Mouse (Mus musculus) neural tube, embryonic 10.5 days (tissue): ENCODE measurements at regions not wholly inside any gene's neighbourhood (a gene's known extent, or its start where the extent isn't known, plus 50 kb on each side); places are given as distances from the start of the nearest gene placed in this dataset.

ENCODE experiments used
- DNase-seq: peaks from one replicate; pipeline ENCODE4 v3.0.0-alpha.2; 2017; ENCODE audit warnings: low spot score; ENCODE audit errors: extremely low spot score

DNA sequence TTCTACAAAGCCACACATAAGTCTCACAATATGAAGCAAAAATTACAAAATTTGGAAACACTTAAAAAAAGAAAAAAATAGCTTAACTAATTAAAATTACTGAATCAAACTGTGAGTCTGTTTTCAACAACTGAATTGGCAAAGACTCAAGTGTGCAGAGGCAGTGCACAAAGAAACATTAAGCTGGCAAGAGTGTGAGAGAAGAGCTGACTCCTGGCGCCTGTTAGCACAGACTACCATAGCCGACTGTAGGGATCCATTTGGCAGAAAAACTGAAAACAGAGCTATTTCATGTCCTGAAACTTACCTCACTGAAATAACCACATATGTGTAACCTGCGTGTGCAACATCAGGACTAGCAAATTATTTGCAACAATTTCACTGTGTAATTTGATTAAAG is 746.4 kb upstream of the Cypt12 start:
- no peak for DNase-seq

DNA sequence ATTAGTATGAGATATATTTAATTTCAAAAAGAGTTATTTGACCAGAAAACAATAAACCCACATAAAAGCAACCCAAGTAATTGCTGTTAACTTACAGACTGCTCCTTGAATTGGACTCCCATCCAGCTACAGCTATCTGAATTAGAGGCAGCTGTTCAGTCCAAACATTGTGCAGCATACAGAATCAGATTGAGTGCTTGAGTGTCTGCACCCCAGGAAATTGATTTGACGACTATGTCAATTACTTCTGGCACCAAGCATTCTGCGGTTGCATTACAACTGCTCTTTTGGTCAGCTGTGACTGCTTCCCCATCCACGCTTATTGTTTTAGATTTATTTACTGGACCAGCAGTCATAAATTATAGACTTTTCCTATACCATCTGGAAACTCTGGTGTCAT is 734.2 kb upstream of the Cypt12 start:
- no peak for DNase-seq

DNA sequence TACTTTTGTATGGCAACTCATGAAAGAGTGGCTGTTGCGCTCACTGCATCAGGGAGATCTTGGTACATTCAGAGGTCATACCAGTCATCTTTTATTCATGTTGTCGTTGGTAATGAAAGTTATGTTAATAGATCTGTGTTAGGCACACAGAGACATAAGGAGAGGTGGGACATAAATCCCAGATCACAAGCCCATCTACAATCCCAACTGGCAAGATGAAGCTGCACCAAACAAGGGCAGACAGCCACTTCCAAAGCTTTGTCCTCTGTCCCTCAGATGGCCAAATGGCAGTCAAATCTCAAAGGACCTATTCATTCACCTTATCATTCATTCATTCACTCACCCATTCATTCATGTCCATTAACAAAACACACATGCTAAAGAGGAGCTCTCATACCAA is 731.4 kb upstream of the Cypt12 start:
- DNase-seq, result no peak

DNA sequence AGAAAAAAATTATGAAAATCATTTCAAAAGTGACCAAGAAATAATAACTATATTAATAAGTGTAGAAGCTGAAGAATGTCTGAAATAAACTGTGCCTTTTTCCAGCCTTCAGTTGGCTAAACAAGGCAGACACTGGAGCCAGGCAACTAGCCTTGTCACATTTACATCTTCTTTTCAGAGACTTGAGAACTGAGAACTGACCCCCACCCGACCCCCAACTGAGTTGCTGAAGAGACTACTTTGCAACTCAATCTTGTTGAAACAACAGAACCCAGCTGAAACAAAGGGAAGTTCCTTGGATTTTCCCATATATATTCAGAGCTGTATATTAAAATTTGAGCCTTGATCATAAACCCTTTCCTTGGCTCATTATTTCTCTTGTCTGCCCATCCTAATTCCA is 709.8 kb upstream of the Cypt12 start:
- no peak for DNase-seq

DNA sequence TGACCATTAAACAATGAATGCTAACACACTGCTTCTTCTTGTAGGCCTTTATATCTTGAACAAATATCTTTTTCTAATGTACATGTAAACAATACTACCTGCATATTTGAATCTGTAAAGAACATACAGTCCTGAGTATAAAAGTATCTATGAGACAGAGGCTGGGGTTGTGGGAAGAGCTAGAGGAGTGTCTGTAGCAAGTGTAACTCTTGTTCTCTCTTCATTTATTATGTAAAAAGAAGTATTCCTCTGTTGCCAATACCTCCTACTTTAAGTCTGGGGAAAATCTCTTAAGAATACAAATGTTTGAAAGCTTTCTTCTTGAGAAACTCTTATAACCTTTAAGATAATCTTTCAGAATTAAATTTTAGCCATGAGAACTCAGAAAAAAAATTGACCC is 689.8 kb upstream of the Cypt12 start:
- no peak for DNase-seq

DNA sequence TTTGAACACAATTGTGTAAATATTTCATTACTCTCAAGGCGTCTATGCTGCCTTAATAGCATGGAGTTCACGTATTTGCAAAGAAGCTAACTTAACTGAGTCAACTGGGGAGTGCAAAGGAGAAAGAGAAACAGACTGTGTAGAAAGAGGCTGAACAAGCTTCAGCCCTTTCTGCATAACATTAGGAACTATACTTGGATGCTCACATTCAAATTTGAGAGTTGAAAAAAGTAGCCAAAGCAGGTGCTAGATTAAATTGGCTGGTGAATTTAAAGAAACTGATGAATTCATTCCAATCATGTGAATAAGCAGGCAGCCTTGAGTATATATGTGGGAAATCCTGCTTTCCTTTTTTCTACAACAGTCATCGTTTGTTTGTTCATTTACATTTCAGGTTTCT is 689.1 kb upstream of the Cypt12 start:
- no peak for DNase-seq

DNA sequence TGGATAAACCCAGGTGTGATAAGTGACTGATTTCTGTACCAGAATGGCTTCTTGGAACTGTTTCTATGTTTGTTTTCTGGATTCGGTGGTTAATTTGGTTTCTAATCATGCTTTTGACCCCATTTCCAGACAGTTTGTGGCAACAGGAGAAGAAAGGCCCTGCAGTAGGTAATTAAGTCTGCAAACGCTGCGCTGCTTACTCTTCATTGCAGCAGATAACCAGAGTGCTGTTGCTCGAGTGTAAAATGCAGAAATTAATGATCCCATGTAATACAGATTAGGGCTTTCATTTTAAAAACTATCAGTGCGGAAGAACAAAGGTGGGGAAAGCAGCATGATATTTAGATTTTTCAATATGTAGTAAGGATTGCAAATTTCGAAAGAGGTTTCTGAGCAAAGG is 667.0 kb upstream of the Cypt12 start:
- no peak for DNase-seq

DNA sequence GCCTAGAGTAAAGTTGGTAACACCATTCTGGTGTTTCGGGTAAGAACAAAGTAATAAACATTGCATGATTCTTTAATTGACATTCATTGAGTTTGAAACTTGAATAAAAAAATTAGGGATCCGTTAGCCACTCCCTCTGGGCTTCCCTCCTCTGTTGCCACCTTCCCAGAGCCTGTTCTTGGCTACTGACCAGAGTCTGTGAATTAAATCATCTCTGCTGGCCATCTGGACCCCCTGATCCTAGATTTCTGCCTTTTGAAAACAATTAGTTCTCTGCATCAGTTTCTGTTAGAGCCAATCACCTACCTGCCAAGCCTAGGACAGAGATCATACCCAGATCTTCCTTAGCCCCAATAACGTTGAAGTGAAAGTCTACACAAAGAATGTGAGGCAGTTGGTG is 665.3 kb upstream of the Cypt12 start:
- no peak for DNase-seq

DNA sequence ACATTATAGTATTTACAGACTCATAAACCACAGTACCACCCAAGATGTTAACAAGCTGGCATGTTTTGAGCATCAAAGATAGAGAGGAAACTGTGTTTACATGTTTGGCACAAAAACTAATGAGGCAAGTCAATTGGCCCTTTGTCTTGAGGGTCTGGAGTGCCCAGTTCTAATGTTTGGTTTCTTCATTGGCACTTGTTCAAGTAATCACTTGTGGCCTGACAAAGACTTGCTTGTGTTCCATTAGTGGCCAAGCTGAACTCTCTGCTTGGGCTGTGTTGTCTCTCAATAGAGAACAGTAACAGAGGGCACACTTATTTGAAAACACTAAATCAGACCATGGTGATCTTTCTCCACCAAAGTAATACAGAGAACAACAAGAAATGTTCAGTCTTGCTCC is 630.7 kb upstream of the Cypt12 start:
- DNase-seq, result no peak

DNA sequence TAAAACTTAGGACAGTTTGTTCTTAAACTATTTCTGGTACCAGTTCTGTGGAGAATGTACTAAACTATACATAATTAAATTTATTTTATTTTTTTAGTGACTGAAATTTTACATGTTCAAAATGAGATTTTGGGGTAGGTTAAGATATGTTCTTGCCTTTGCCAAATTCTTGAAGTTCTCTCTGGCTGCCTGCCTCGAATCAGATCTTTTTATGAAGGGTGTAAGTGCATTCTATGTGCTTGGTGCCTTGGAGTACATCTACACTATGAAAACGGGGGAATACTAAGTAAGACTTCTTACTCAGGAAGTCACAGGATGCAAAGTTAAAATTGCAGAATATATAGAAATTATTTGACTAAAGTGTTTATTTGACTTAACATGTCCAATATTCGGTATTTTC is 629.8 kb upstream of the Cypt12 start:
- DNase-seq, result no peak

DNA sequence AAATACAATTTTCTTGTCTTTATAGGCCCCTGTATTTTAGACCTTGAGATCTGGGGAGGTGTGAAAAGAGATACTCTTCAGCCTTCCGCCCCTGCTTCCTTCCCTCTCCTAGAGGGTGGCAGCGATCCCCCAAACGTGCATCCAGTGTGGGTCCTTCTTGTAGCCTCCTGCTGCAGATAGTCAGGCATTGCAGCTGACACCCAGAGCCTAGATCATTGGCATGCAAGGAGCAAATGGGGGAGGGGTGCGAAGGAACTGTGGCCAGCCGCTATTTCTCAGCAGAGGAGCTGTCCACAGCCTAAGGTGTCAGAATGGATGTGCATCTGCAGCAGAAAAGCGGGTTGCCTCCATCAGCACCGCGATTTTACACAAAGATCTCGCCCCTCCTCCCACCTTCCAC is 629.0 kb upstream of the Cypt12 start:
- peak; percentile 38 for DNase-seq

DNA sequence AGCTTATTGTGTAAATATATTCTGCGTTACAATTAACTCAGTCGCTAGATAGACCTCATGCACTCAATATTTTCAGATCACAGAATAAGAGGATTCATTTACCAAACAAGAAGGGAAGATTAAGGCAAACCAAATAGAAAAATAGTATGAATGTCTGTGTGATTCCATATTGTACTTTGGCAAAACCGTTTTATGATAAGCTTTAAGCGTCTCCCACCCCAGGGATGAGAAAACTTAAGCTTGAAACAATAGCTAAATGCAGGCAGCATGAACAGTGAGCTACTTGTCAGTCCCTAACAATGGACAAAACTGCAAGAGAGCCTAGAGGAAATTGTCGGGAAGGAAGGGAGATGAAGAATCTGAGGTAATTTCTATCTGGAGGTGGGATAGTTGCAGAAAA is 628.3 kb upstream of the Cypt12 start:
- no peak for DNase-seq

DNA sequence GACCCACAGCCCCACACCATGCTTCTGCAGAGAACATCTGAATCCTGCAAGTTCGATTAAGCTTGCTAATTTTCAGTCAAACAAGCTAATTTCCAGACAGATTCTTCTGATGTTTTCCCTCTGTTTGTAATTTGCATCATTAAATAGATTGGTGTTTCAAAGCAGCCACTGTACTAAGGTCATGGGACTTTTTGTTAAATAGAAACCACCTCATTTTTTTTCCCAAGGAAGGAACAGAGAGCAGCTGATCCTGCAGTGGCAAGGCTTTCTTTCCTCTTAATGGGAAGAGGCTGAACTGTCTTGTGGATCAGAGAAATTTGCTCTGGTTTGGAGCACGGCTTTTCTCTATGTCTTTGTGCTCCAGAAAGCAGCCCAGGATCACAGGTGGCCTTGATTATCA is 625.9 kb upstream of the Cypt12 start:
- no peak for DNase-seq

DNA sequence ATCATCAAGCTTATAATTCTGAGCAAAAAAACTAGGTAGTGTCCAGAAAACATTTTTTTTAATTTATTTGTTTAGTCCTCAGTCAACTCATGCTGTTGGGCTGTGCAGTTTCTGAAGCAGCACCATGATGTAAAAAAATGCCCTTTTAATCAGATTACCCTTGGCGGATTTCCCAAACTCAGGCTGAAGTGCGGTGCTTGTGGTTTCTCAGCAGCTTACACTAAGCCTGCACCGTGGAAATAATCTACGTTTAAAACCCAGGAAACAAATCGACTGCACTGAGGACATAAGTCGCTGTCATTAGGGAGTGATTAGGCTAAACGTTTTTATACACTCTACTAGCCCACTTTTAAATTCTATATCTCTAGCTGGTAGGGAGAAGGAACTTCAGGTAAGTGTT is 623.4 kb upstream of the Cypt12 start:
- DNase-seq, result no peak

DNA sequence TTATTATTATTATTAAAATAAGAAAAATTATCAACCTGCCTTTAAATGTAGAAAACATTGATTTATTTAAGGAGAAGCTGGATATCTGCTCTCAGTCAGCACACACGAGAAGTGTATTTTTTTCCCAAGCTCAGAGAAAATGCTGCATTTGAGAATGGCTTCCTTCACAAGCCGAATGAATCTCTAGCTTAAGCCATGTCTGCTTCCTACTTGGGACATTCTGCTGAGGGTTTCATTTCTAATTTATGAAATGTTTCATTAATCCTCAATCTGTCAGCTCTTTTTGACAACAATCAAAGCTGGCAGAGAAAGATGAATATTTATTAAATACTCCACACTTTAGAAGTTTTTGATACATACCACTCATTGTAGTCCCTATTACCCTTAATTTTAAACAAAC is 622.4 kb upstream of the Cypt12 start:
- DNase-seq, result no peak

DNA sequence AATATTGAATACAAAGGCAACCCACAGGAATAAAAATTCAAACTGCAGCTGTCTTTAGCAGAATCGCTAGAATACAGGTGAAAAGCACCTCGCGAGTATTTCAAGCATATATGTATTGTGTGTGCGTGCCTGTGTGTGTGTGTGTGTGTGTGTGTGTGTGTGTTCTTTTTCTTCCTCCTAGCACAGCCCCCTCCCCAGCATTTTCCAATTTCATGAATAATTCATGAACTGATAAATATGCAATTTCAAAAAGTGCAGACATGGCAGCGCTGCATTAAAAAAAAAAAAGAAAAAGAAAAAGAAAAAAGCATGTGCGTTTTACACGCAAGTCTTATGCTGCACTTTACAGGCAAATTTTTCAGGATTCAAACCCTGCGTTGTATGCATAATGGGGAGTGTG is 621.9 kb upstream of the Cypt12 start:
- no peak for DNase-seq

DNA sequence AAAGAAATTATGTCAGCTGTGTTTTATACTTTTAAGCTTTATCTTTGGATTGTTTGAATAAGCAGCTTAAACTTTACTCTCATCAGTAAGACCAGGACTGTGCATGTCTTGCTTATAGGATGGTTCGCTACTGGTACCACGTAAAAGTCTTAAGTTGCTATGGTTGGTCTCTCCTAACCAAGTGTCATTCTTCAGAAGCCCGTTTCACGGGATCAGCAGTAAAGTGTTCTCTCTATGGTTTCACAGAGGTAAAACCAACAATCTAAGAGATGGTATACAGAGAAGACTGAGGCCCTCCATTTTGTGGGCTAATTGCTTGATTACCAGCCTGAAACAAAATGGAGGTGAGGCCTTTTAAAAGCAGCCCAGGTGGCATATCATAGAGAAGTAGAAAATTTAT is 621.4 kb upstream of the Cypt12 start:
- no peak for DNase-seq

DNA sequence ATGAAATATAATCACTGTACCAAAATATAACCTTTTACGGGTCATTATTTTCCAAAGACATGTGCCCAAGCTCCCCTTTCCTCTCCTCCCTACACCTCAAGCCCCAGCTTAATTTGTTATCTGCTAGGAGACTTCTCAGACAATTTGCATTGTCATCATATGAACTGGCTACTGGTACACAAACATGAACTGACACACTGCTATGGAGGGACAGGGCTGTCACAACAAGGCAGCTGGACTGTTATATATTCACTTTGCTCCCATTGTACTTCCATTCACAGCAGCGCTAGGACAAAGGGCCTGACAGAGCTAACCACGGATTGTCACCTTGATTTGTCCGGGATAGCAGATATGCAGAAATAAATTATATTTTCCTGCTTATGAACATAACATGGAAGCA is 620.5 kb upstream of the Cypt12 start:
- DNase-seq, result no peak

DNA sequence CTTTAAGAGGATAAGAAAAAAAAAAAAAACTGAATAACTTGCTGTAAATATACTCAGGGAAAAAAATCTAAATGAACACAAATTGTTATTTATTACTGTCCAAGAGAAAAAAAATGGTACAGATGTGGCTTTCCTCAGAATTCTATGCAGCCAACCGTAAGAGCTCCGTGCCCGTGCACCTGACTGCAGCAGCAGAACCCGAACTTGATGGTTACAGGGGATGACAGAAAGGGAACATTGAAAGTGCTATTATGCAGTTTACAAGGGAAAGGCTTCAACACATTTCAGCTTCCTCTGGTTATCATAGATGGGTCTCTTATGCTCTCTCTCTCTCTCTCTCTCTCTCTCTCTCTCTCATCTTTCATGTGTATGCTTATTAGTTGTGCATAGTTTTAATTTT is 618.8 kb upstream of the Cypt12 start:
- DNase-seq, result no peak

DNA sequence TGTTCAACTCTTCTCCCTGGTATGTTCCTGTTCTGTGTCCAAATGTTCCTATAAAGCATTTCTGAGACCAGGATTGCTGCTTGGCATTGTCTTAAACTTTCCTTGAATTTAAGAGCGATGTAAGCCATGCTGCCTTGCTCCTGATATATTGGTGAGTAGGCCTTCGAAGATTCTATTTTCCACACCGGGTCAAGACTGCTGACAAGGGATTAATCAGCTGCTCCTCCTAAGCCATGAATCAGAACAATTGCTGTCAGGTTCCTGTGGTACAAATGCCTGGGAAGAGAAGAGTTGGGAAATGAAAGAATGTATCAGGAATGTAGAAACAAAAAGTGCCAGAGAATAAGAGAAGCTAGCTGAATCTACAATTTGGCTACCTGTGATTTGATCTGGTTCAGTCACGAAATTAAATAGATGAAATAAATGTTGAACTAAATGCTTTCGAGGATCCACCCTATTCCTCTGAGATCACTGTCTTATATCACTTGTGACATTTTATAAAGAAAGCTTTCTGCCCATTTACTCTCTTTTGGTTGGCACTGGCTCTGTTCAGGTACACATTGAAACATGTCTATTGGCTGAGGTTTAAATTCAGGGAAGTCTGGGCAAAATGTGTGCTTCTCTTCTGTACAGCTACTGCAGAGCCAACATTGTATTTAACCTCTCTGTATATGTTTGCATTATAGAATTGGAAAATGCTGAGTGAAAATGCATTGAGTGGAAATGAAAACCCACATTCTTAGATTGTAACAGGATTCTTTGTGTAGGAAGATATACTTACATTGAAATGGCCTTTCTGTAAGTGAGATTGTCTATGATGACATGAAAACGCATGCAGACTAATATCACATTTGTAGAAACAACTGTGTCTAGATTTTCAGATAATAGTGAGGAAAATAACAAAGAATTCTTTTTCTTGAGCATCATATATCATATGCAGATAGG is 617.5 kb upstream of the Cypt12 start:
- DNase-seq, result no peak

DNA sequence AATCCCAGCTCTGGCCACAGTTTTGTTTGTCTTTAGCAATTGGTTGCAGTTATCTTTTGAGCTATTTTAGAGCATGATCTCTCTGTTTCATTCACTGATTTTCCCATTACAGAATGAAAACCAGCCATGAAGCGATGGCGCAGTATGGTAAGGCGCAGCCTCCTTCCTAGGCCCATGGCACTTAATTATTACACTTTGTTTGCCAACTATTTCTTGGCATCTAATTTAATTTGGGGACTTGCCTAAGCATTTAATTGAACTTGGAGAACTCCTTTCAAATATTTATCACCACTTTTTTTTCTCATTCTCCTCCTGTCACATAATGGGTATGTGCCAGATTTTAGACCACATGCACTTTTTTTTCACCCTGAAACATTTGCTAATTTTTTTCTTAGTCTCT is 588.0 kb upstream of the Cypt12 start:
- no peak for DNase-seq
